Mouse (Mus musculus): ENCODE results near the gene Macrod2. TPM values are rescaled to one million over a fixed set of nuclear protein-coding genes. Genes with fewer than 3 reads are reported as not detected.

The Macrod2 gene
- polyA plus RNA-seq, 1 experiment from 2014 or later: 25.7 TPM

- no peaks in the 10 kb centered on the region for H3K27me3 ChIP-seq (replicated peaks; ENCODE audit: control insufficient read depth, insufficient read depth, low read length)
- WGBS: 87% methylated on average over 3 of the region's 3 CpGs
- no peak for ATAC-seq
- H3K4me1 ChIP-seq (replicated peaks; ENCODE audit: control insufficient read depth, insufficient read depth, low read length): no peaks in the 10 kb centered on the region
- no peak overlapping the region for H3K27ac ChIP-seq (ENCODE audit: low read depth, low read length)
- no peaks in the 10 kb centered on the region for H3K9me3 ChIP-seq (ENCODE audit: control insufficient read depth)
- no peaks in the 10 kb centered on the region for H3K36me3 ChIP-seq (ENCODE audit: control insufficient read depth, insufficient read depth)
- no peak overlapping the region for H3K4me2 ChIP-seq (replicated peaks; ENCODE audit: low read depth)
- no peak overlapping the region for H3K9ac ChIP-seq (ENCODE audit: low read depth, low read length)
- TF ChIP-seq CTCF (IDR thresholded peaks at IDR 0.05; ENCODE audit: low read depth): no peak
- no peak overlapping the region for H3K4me3 ChIP-seq (ENCODE audit: low read depth, low read length)
Measured at GRCm38 (mm10) chr2:141308406-141308805, 913.3 kb downstream of the Macrod2 start.

- no peak overlapping the region for H3K4me3 ChIP-seq (ENCODE audit: low read depth, low read length)
- ATAC-seq: no peak
- H3K9me3 ChIP-seq (ENCODE audit: control insufficient read depth): no peaks in the 10 kb centered on the region
- H3K9ac ChIP-seq (ENCODE audit: low read depth, low read length): no peak overlapping the region
- no peaks in the 10 kb centered on the region for H3K4me1 ChIP-seq (replicated peaks; ENCODE audit: control insufficient read depth, insufficient read depth, low read length)
- no peak overlapping the region for H3K4me2 ChIP-seq (replicated peaks; ENCODE audit: low read depth)
- 78% methylated on average over 10 of the region's 10 CpGs for WGBS
- no peak for TF ChIP-seq CTCF (IDR thresholded peaks at IDR 0.05; ENCODE audit: low read depth)
- H3K27me3 ChIP-seq (replicated peaks; ENCODE audit: control insufficient read depth, insufficient read depth, low read length): no peaks in the 10 kb centered on the region
- no peaks in the 10 kb centered on the region for H3K36me3 ChIP-seq (ENCODE audit: control insufficient read depth, insufficient read depth)
- H3K27ac ChIP-seq (ENCODE audit: low read depth, low read length): no peak overlapping the region
Measured at GRCm38 (mm10) chr2:141312136-141312948, 917.2 kb downstream of the Macrod2 start.

GRCm38 (mm10) chr2:141315349-141315748 lies 920.2 kb downstream of the Macrod2 start:
- Histone ChIP-seq H3K4me2 (replicated peaks; ENCODE audit: low read depth) (no peak overlapping the region), H3K27me3 (replicated peaks; ENCODE audit: control insufficient read depth, insufficient read depth, low read length) (no peaks in the 10 kb centered on the region), H3K4me1 (replicated peaks; ENCODE audit: control insufficient read depth, insufficient read depth, low read length) (no peaks in the 10 kb centered on the region), H3K27ac (ENCODE audit: low read depth, low read length) (no peak overlapping the region), H3K4me3 (ENCODE audit: low read depth, low read length) (no peak overlapping the region), H3K36me3 (ENCODE audit: control insufficient read depth, insufficient read depth) (no peaks in the 10 kb centered on the region), H3K9me3 (ENCODE audit: control insufficient read depth) (no peaks in the 10 kb centered on the region), H3K9ac (ENCODE audit: low read depth, low read length) (no peak overlapping the region)
- WGBS: 94% methylated on average over 3 of the region's 3 CpGs
- TF ChIP-seq CTCF (IDR thresholded peaks at IDR 0.05; ENCODE audit: low read depth): no peak
- no peak for ATAC-seq

GRCm38 (mm10) chr2:141323956-141324460 lies 928.9 kb downstream of the Macrod2 start:
- Histone ChIP-seq H3K4me2 (replicated peaks; ENCODE audit: low read depth) (no peak overlapping the region), H3K36me3 (ENCODE audit: control insufficient read depth, insufficient read depth) (no peaks in the 10 kb centered on the region), H3K4me1 (replicated peaks; ENCODE audit: control insufficient read depth, insufficient read depth, low read length) (no peaks in the 10 kb centered on the region), H3K27ac (ENCODE audit: low read depth, low read length) (no peak overlapping the region), H3K9me3 (ENCODE audit: control insufficient read depth) (no peaks in the 10 kb centered on the region), H3K27me3 (replicated peaks; ENCODE audit: control insufficient read depth, insufficient read depth, low read length) (no peaks in the 10 kb centered on the region), H3K9ac (ENCODE audit: low read depth, low read length) (no peak overlapping the region), H3K4me3 (ENCODE audit: low read depth, low read length) (no peak overlapping the region)
- WGBS: 90% methylated on average over 7 of the region's 7 CpGs
- ATAC-seq: no peak
- no peak for TF ChIP-seq CTCF (IDR thresholded peaks at IDR 0.05; ENCODE audit: low read depth)

GRCm38 (mm10) chr2:141327296-141327695 lies 932.2 kb downstream of the Macrod2 start:
- Histone ChIP-seq H3K4me1 (replicated peaks; ENCODE audit: control insufficient read depth, insufficient read depth, low read length) (no peaks in the 10 kb centered on the region), H3K27me3 (replicated peaks; ENCODE audit: control insufficient read depth, insufficient read depth, low read length) (no peaks in the 10 kb centered on the region), H3K4me2 (replicated peaks; ENCODE audit: low read depth) (no peak overlapping the region), H3K9ac (ENCODE audit: low read depth, low read length) (no peak overlapping the region), H3K27ac (ENCODE audit: low read depth, low read length) (no peak overlapping the region), H3K36me3 (ENCODE audit: control insufficient read depth, insufficient read depth) (no peaks in the 10 kb centered on the region), H3K9me3 (ENCODE audit: control insufficient read depth) (no peaks in the 10 kb centered on the region), H3K4me3 (ENCODE audit: low read depth, low read length) (no peak overlapping the region)
- no peak for ATAC-seq
- TF ChIP-seq CTCF (IDR thresholded peaks at IDR 0.05; ENCODE audit: low read depth): no peak
- WGBS: 64% methylated on average over 6 of the region's 6 CpGs

- Histone ChIP-seq H3K27ac (ENCODE audit: low read depth, low read length) (no peak overlapping the region), H3K4me2 (replicated peaks; ENCODE audit: low read depth) (no peak overlapping the region), H3K9me3 (ENCODE audit: control insufficient read depth) (no peaks in the 10 kb centered on the region), H3K4me1 (replicated peaks; ENCODE audit: control insufficient read depth, insufficient read depth, low read length) (no peaks in the 10 kb centered on the region), H3K9ac (ENCODE audit: low read depth, low read length) (no peak overlapping the region), H3K27me3 (replicated peaks; ENCODE audit: control insufficient read depth, insufficient read depth, low read length) (no peaks in the 10 kb centered on the region), H3K36me3 (ENCODE audit: control insufficient read depth, insufficient read depth) (no peaks in the 10 kb centered on the region), H3K4me3 (ENCODE audit: low read depth, low read length) (no peak overlapping the region)
- ATAC-seq: no peak
- TF ChIP-seq CTCF (IDR thresholded peaks at IDR 0.05; ENCODE audit: low read depth): no peak
- 68% methylated on average over 3 of the region's 3 CpGs for WGBS
Measured at GRCm38 (mm10) chr2:141337708-141338107, 942.6 kb downstream of the Macrod2 start.

All from intestine, postnatal 0 days (tissue).